Mouse (Mus musculus) lung, embryonic 14.5 days (tissue): ENCODE measurements around the gene 1500011B03Rik. TPM values are rescaled to one million over a fixed set of nuclear protein-coding genes. Genes with fewer than 3 reads are reported as not detected.

ENCODE experiments used
- ATAC-seq: fragments of 200-750 bp; cut with Nextera tagmentation; 2 replicates; pipeline ENCODE4 v1.8.0; 2017; ENCODE audit warnings: mild to moderate bottlenecking, moderate TSS enrichment, moderate library complexity; ENCODE audit not compliant: insufficient read depth
- DNase-seq: peaks from one replicate; pipeline ENCODE4 v3.0.0-alpha.2; 2015
- H3K27ac ChIP-seq: fragments of 300-500 bp; sonication (generic); 2 replicates; pipeline ENCODE4 v1.5.1; 2014; ENCODE audit warnings: low read depth, mild to moderate bottlenecking, moderate library complexity
- H3K27me3 ChIP-seq: fragments of 300-500 bp; sonication (generic); 2 replicates; pipeline ENCODE4 v1.6.1; 2014; ENCODE audit warnings: low read length, control low read depth; ENCODE audit not compliant: insufficient read depth
- H3K36me3 ChIP-seq: fragments of 300-500 bp; sonication (generic); 2 replicates; pipeline ENCODE4 v1.6.1; 2014; ENCODE audit warnings: control low read depth; ENCODE audit not compliant: insufficient read depth
- H3K4me1 ChIP-seq: fragments of 300-500 bp; sonication (generic); 2 replicates; pipeline ENCODE4 v1.6.1; 2014; ENCODE audit warnings: antibody characterized with exemption, control low read depth; ENCODE audit not compliant: insufficient read depth
- H3K4me2 ChIP-seq: fragments of 300-500 bp; sonication (generic); 2 replicates; pipeline ENCODE4 v1.6.1; 2014; ENCODE audit warnings: mild to moderate bottlenecking
- H3K4me3 ChIP-seq: fragments of 300-500 bp; sonication (generic); 2 replicates; pipeline ENCODE4 v1.5.1; 2014; ENCODE audit warnings: low read depth, low read length
- H3K9ac ChIP-seq: fragments of 300-500 bp; sonication (generic); 2 replicates; pipeline ENCODE4 v1.6.1; 2014
- H3K9me3 ChIP-seq: fragments of 300-500 bp; sonication (generic); 2 replicates; pipeline ENCODE4 v1.6.1; 2016; ENCODE audit warnings: low read depth, low read length, control low read depth
- CTCF ChIP-seq: IDR thresholded peaks from 2 replicates; pipeline ENCODE4 v1.5.1; 2016; ENCODE audit warnings: antibody characterized with exemption, low read depth
- WGBS: fragments of 180-500 bp; shearing (Covaris S2); extraction: QIAGEN DNeasy Blood & Tissue Kit; methylation state at CpG from one replicate; pipeline ENCODE4 v1.1.7; 2014; 5-methylcytosine and 5-hydroxymethylcytosine counted together
- polyA plus RNA-seq: library from polyadenylated mRNA; unstranded; fragments of >200 nt; fragmentation: Nextera tagmentation; extraction: Ambion mirVana; gene quantifications from 2 replicates; pipeline ENCODE4 v1.2.1, GENCODE M21; 2014

1500011B03Rik gene
- polyA plus RNA-seq, 1 experiment from 2014 or later = 86.4 TPM

- TF ChIP-seq CTCF = no peak
- DNase-seq (no peak), ATAC-seq (no peak)
- Histone ChIP-seq H3K36me3 (peaks cover 22% of the 10 kb centered on the region), H3K4me1 (peaks cover 19% of the 10 kb centered on the region), H3K9ac (no peak overlapping the region), H3K27me3 (no peaks in the 10 kb centered on the region), H3K27ac (no peak overlapping the region), H3K4me3 (no peak overlapping the region), H3K4me2 (no peak overlapping the region), H3K9me3 (no peaks in the 10 kb centered on the region)
- 59% methylated on average over 9 of the region's 9 CpGs for WGBS
Observed at GRCm38 (mm10) chr5:114782991-114783390, 40.3 kb downstream of the 1500011B03Rik start.

- Histone ChIP-seq H3K27ac (no peak overlapping the region), H3K36me3 (0 out of 2 replicates have a peak, but pooled peaks cover 3% of the 10 kb centered on the region), H3K9me3 (no peaks in the 10 kb centered on the region), H3K4me3 (no peak overlapping the region), H3K9ac (no peak overlapping the region), H3K27me3 (no peaks in the 10 kb centered on the region), H3K4me1 (peaks cover 19% of the 10 kb centered on the region), H3K4me2 (no peak overlapping the region)
- no peak for DNase-seq
- 85% methylated on average over 7 of the region's 7 CpGs for WGBS
- no peak for ATAC-seq
- no peak for TF ChIP-seq CTCF
Observed at GRCm38 (mm10) chr5:114780912-114781311, 42.4 kb downstream of the 1500011B03Rik start.

- no peak for DNase-seq
- ATAC-seq = no peak
- WGBS = 42% methylated on average over 7 of the region's 7 CpGs
Observed at GRCm38 (mm10) chr5:114779956-114780489, 43.2 kb downstream of the 1500011B03Rik start.

GRCm38 (mm10) chr5:114776174-114776573, 47.1 kb downstream of the 1500011B03Rik start:
- no peaks in the 10 kb centered on the region for H3K27me3 ChIP-seq
- H3K27ac ChIP-seq = no peak overlapping the region
- no peak for DNase-seq
- 80% methylated on average over 7 of the region's 7 CpGs for WGBS
- no peaks in the 10 kb centered on the region for H3K36me3 ChIP-seq
- H3K4me1 ChIP-seq = no peaks in the 10 kb centered on the region; the same call in 1 of the 2 replicates
- peak overlapping the region; percentile 97 for H3K4me2 ChIP-seq
- no peak for TF ChIP-seq CTCF
- no peak for ATAC-seq
- H3K9ac ChIP-seq = peak overlapping the region; percentile 82; the same call in 1 of the 2 replicates
- no peaks in the 10 kb centered on the region for H3K9me3 ChIP-seq
- peak overlapping the region; percentile 84 for H3K4me3 ChIP-seq

More at GRCm38 (mm10) chr5:114779956-114780489, 43.2 kb downstream of the 1500011B03Rik start:
- no peaks in the 10 kb centered on the region for H3K9me3 ChIP-seq
- H3K27me3 ChIP-seq = no peaks in the 10 kb centered on the region
- no peaks in the 10 kb centered on the region for H3K36me3 ChIP-seq
- H3K4me2 ChIP-seq = no peak overlapping the region
- H3K27ac ChIP-seq = no peak overlapping the region
- H3K4me3 ChIP-seq = no peak overlapping the region
- no peak for TF ChIP-seq CTCF
- H3K4me1 ChIP-seq = peaks cover 15% of the 10 kb centered on the region
- H3K9ac ChIP-seq = no peak overlapping the region

GRCm38 (mm10) chr5:114775056-114775979, 48.0 kb downstream of the 1500011B03Rik start, which contains the start of gene Git2:
Gene Git2, minus strand, starts transcription at chr5:114775517.
- Histone ChIP-seq H3K9me3 (no peaks in the 10 kb centered on the region), H3K36me3 (no peaks in the 10 kb centered on the region), H3K27me3 (no peaks in the 10 kb centered on the region), H3K4me2 (peak within 1 kb of the TSS; percentile 97), H3K4me1 (no peaks in the 10 kb centered on the region; the same call in 1 of the 2 replicates), H3K27ac (peak within 1 kb of the TSS; percentile 91), H3K9ac (peak within 1 kb of the TSS; percentile 82), H3K4me3 (peak within 1 kb of the TSS; percentile 84)
- DNase-seq (peak; percentile 60), ATAC-seq (no peak)
- no peak for TF ChIP-seq CTCF
- WGBS = under 1% methylated on average over 58 of the region's 63 CpGs

- no peak for TF ChIP-seq CTCF
- WGBS = 0% methylated on average over 33 of the region's 73 CpGs
- Histone ChIP-seq H3K9me3 (no peaks in the 10 kb centered on the region), H3K27ac (peak within 1 kb of the TSS; percentile 91), H3K4me3 (peak within 1 kb of the TSS; percentile 84), H3K27me3 (no peaks in the 10 kb centered on the region), H3K9ac (peak within 1 kb of the TSS; percentile 82), H3K36me3 (no peaks in the 10 kb centered on the region), H3K4me1 (no peaks in the 10 kb centered on the region; the same call in 1 of the 2 replicates), H3K4me2 (peak within 1 kb of the TSS; percentile 97)
- ATAC-seq (peak; percentile 86), DNase-seq (peak; percentile 96)
Observed at GRCm38 (mm10) chr5:114774403-114775051, 48.7 kb downstream of the 1500011B03Rik start, which contains the start of gene Ankrd13a. Gene Ankrd13a, plus strand, starts transcription at chr5:114774677.
